Mouse (Mus musculus): ENCODE measurements around the gene Ppard.

The Ppard gene

DNA sequence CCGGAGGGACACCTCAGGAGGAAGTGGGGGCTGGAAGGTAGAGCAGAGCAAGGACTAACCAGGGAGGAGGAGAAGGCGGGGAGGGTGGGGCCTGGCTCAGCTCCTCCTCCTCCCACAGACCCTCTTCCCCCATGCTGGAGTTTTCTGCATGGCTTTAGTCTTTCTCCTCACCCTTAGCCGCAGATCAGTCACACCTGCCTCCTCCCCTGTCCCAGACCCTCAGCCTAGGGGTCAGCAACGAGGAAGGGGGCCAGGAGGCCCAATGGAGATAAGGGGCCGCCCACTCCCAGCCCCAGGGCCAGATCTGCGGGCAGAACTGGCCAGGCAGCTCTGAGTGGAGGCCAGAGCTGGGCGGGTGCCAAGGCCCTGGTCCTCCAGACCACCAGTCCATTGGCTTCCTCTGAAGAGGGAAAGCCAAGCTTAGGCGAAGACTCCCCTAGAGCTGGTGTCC, 112.8 kb downstream of the Ppard start:
- peak; percentile 66 to 76 for DNase-seq

GRCm38 (mm10) chr17:28345882-28346281, 113.4 kb downstream of the Ppard start:
- DNase-seq, result peak; percentile 80 to 85

DNA sequence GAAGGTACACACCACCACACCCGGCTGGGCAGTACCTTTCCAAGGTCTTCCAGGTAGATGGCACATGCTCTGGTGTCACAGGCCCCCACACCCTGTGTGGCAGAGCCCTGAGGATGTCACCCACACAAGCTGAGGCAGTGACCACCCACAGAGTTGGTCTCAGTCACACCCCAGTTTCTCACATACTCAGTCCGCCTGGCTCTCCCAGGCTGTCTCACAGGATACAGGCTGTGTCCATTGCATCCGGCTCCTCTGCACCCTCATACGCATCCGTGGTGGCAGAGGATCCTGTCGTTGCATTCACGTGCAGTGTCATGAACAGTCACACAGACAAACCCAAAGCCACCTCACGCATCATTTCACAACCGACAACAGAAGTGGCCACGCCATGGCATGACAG, 114.8 kb downstream of the Ppard start:
- no peak for DNase-seq

GRCm38 (mm10) chr17:28348211-28348610, 115.7 kb downstream of the Ppard start:
- peak; percentile 26 to 49 for DNase-seq

DNA sequence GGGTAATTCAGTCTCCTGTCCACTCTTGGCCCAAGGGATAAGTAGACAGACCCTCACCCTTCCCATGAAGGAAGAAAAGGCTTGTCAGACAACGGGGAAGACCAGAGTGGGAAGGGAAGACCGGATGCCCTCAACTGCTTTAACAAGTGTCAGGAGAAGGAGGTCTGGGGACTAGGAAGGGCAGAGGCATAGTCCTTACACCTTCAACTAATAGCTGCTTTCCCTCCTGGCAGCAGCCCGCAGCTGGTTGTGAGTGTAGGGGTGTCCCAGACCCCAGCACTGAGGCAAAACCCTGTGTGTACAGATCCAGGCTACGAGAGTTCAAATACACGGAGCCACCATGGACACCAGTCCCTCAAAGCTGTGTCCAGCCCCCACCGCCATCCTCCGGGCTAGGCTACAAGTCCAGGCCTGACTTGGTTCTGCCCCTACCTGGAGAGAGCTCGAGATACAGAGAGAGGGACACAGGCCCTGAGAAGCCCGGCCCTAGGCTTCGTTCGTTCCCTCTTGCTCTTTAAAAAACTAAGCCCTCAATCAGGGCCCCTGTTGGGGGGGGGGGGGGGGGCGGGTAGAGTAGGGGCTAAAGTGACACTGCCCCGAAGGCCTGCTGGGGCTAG, 116.9 kb downstream of the Ppard start:
- peak; percentile 39 to 57 for DNase-seq

- no peak for DNase-seq
Measured at GRCm38 (mm10) chr17:28349901-28350465, 117.5 kb downstream of the Ppard start.

DNA sequence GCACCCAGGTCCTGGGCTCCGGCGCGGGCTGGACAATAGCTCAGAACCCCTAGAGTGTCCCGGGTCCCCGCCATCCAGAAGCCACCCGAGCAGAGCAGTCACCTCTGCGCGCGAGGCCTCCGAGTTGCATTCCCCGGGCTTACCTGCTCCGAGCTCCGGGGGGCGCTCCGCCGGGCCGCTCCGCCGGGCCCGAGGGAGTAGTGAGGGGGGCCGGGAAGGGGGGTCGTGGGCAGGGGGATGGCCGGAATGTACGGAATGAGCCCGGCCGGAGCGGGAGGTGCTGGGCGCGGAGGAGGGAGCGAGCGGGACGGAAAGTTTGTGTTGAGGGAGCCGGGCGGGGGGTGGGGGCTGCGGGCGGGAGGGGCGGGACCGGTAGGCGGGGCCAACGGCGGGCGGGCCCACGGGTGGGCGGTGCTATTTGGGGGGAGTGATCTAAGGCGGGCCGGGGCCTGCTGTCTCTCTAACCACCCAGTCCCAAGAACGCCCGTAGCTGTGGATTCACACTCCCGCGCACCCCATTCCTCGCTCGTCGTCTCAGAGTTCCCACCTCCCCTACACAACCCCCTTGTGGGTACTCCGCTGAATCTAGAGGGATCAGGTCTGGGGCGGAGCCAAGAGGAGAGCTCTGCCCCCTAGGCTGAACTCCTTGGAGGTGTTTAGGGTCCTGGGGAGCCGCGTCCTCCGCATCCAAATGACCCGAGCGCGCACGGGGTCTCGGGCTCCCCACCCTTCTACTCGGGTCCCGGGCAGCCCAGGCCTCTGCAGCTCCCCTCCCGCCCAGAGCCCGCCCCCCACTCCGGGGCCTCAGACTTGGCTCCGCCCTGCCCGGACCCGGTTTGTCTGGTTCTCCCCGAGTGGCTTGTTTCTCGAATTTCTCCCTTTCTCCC, 118.2 kb downstream of the Ppard start, which contains the start of gene Tead3:
Gene Tead3, minus strand, starts transcription at position 352 of the 887 bp plus-strand sequence.
- DNase-seq, result peak; percentile 91 to 94

Measured in kidney, postnatal 4 days (tissue).